Mouse (Mus musculus) heart, adult 2 months (tissue): ENCODE results near the gene Ppl.

Source experiments
- EP300 ChIP-seq: fragments of 200-500 bp; IDR thresholded peaks from 2 replicates; pipeline ENCODE4 v1.6.1; 2011; ENCODE audit warnings: low read depth, low read length, control low read depth; ENCODE audit not compliant: insufficient read depth
- POLR2A ChIP-seq: fragments of 200-500 bp; IDR thresholded peaks from 2 replicates; pipeline ENCODE4 v1.6.1; 2011; ENCODE audit warnings: mild to moderate bottlenecking, low read depth, low read length, control low read depth; ENCODE audit not compliant: insufficient read depth

DNA sequence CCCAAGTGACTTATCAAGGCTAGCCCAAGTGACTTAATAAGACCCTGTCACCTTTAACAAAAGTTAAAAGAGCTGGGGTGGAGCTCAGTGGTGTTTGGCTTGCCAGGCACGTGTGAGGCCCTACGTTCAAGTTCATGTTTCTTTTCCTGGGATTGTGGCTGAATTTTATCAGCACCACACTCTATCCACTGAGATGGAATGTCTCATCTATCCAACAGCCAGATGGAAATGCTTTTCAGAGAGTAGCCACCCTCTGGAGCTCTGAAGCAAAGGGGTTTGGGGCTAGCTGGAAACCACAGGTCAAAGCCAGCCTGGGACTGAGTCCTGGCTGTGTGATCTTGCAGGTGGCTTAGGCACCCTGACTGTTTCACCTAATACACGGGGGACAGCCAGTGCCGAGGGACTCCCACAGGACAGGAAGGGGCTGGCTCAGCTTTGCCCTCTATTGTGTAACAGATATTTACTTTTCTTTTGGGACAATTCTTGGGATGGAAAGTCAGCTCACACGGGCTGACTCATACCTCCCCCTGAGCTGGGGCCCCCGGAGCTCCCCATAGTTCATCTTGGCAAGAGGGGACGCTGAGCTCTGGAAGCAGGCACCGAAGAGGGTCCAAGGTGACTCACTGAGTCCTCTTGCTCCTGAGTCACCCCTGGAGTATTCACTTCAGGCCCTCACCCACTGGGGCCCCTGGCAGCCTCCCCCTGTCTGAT lies 3.5 kb upstream of the Ppl start:
- no peak for TF ChIP-seq POLR2A
- no peak for TF ChIP-seq EP300
